Mouse (Mus musculus): ENCODE data around the gene Arrb1.

Gene Arrb1

GRCm38 (mm10) chr7:99538421-99538820 lies 3.2 kb downstream of the Arrb1 start:
- 72% methylated on average over 4 of the region's 4 CpGs for WGBS

GRCm38 (mm10) chr7:99539201-99539891 lies 4.1 kb downstream of the Arrb1 start:
- 35% methylated on average over 8 of the region's 8 CpGs for WGBS

DNA sequence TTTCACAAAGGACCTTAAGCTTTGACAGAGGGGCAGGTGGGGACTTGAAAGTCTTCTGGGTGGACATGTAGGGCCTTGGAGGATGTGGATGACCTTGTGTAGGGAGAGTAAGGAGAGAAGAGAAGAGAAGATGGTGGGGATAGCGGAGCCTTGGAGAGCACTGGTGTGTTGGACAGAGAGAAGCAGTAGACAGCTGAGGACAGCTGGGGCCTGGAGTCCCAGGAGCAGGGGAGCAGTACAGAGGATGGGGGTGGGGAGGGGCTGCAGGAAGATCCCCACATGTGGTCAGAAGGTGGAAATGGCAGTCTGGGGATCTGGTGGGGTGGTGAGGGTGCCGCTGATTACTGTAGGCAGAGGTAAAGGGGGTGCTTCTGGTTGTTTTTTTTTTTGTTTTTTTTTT lies 4.8 kb downstream of the Arrb1 start:
- WGBS: 78% methylated on average over 2 of the region's 2 CpGs

GRCm38 (mm10) chr7:99541204-99541603 lies 5.9 kb downstream of the Arrb1 start:
- WGBS: 66% methylated on average over 5 of the region's 5 CpGs

DNA sequence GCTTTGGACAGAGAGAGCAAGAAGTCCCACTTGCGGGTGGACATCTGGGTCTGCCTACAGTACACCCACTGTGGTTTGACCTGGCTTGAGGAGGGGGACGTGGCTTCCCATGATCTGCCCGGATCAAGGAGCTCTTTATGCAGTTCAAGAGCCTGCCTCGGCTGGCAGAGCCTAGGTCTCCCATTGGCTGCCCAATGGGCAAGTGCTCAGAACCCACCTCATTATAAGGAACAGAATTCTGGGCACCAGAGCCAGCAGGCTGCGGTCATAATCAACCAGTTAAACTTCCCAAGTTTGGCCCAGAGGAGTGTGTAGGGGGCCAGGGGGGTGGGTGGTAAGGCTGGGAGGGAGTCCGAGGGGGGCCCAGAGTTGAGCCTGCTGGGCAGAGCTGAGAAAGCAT lies 9.0 kb downstream of the Arrb1 start:
- WGBS: 54% methylated on average over 6 of the region's 6 CpGs

DNA sequence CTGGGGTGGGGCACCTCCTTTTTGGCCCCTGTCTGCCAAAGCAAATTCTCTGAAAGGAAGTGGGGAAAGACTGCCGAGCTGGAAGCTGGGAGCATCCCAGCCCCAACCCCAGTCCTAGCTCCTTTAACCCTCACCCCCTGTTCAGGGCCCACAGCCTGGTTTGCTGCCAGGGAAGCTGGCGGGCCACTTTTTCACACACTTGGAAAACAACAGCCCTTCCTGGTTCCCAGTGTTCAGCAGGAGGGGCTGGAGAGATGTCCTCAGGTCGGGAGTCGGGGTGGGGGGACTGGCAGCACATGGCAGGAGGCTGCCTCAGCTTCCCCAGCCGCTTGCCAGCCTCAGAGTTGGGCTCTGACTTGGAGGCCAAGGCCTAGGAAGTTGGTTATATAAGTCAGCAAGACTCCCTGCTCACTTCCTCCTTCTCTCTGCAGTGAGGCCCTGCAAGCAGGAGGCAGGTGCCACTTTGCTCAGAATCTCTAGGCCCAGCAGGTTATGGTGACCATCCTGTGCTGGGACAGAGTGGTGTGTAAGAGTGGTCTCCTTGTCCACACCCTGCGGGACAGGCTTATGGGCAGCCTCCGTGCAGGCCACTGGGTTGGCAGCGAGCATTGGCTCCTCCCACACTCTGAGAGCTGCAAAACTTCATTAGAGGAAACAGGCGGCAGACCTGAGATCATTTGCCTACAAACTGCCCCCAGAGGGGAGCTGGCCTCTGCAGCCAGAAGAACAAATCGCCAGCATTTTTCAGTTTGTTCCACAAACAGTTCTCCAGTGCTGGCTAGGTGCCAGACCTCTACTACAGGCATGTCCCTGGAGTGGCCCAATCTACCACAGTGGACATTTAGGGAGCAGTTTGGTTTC lies 10.8 kb downstream of the Arrb1 start:
- WGBS: 24% methylated on average over 10 of the region's 10 CpGs

DNA sequence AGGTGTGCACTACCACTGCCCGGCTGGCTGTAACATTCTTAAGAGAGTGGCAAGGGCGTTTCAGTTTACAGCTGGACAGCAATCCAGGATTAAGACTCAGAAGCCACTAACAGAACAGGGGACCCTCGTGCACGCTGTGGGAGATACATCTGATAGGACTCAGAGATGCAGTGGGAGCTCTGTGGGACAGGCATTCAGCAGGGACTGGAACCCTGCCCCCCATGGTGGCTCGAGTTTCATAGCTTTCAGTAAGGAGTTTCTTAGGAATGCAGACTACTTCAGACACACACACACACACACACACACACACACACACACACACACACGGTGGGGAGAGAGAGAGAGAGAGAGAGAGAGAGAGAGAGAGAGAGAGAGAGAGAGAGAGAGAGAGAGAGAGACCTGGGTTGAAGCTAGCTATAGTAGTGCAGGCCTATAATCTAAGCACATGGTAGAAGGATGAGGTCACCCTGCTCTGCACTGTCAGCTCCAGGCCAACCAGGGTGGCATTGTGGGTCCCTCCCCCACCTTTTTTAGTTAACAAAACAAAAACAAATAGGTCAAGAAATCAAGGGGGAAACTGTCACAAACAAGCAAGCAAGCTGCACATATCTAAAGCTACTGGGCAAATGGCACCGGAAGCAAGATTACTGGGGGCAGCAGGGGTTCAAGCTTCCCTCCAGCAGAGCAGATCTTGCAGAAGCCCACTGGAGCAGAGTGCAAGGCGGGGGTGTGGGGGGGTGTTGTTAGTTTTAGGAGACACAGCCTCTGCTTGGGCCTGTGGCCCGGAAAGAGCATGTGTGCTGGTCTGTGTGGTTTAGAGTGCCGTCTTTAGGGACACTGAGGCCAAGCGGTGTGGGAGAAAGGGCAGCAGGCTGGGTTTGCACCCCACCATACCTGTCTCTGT lies 12.6 kb downstream of the Arrb1 start:
- 68% methylated on average over 10 of the region's 11 CpGs for WGBS

DNA sequence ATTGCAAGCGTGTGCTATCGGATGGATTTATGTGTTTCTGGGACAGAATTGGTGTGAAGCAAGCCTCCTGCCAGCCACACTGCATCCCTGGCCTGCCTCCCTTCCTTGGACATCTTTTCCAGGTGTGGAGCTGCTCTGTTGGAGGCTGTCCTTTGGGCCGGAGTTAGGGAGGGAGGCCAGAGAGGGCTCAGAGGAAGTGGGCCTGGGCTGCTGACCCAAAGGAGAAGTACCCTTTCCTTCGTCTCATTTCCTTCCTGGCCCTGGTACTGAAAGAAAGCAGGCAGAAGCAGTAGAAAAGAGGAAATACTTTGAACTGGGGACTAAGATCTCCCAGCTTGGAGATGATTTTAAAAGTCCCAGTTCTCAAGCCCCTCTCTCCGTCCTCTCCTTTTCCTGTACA lies 14.4 kb downstream of the Arrb1 start:
- WGBS: 79% methylated on average over 5 of the region's 5 CpGs

DNA sequence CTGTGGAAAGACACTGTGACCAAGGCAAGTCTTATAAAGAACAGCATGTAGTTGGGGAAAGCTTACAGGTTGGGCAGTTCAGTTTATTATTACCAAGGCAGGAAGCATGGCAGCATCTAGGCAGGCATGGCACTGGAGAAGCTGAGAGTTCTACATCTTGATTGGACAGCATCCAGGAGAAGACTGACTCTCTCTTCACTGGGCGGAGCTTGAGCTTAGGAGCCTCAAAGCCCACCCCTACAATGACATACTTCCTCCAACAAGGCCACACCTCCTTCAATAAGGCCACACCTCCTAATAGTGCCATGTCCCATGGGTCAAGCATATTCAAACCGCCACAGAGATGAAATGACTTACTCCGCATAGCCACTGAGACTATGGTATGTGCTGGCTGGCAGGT lies 16.4 kb downstream of the Arrb1 start:
- 96% methylated on average over 3 of the region's 3 CpGs for WGBS

GRCm38 (mm10) chr7:99553222-99553884 lies 18.1 kb downstream of the Arrb1 start:
- WGBS: 59% methylated on average over 9 of the region's 9 CpGs

GRCm38 (mm10) chr7:99553885-99554269 lies 18.6 kb downstream of the Arrb1 start:
- WGBS: 64% methylated on average over 4 of the region's 4 CpGs

GRCm38 (mm10) chr7:99555862-99556261 lies 20.6 kb downstream of the Arrb1 start:
- 21% methylated on average over 6 of the region's 6 CpGs for WGBS

GRCm38 (mm10) chr7:99559091-99559490 lies 23.8 kb downstream of the Arrb1 start:
- WGBS: 34% methylated on average over 11 of the region's 11 CpGs

- 19% methylated on average over 5 of the region's 5 CpGs for WGBS
These were observed 27.2 kb downstream of the Arrb1 start for GRCm38 (mm10) chr7:99562478-99562877.

DNA sequence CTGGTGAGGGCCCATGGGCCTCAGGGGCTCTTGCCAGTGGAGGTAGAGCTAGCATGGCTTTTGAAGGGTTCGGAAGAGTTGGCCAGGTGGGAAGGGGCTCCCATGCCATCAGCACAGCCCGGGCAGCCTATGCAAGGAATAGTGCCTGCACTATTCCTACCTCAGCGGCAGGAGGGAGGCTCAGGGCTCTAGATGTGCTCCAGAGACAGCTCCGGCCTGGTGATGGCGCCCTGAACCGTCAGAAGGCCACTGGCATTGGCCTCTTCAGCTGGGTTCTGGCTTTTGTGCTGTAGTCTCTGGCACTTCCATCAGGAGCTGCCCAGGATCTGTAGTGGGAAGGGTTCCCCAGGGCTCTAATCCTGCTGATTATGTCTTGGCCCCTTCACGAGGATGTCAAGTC lies 28.0 kb downstream of the Arrb1 start:
- 75% methylated on average over 7 of the region's 7 CpGs for WGBS

- 53% methylated on average over 8 of the region's 8 CpGs for WGBS
These were observed 30.1 kb downstream of the Arrb1 start for GRCm38 (mm10) chr7:99565325-99565881.

DNA sequence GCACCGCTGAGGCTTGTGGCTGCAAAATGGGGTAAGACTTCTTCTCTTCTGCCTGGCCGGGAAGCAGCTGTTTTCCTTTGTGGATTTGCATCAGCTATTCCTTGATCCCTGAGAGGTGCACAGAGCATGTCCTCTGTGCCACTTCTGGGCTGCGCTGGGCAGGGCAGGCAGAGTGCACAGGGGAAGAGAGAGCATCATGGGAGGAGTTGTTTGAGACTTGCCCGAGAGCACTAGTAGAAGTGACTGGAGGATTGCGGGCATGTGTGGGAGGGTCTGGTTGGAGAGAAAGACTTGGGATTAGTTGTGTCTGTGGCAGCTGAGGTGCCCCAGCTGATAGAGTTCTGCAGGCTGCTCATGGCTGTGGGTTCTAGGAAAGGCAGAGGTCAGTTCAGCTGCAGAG lies 35.4 kb downstream of the Arrb1 start:
- WGBS: 52% methylated on average over 5 of the region's 5 CpGs

DNA sequence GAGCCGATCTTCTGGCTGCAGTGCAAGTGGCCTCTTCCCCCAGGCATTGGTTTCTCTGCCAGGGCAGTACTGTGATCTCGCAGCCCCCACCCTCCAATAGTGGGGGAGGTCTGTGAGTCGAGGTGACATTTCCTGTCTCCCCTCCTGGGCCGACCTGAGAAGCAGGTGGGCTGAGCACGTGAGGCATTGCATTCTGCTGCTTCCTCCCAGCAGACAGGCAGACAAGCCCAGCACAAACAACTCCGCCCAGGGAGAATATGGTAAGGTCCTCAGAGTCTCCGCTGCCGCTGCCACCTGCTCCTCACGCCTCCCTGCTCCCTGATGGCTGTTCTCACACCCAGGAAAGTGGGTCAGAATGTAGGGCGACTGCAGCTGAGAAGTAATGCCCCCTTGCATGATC lies 37.7 kb downstream of the Arrb1 start:
- WGBS: 30% methylated on average over 10 of the region's 10 CpGs

DNA sequence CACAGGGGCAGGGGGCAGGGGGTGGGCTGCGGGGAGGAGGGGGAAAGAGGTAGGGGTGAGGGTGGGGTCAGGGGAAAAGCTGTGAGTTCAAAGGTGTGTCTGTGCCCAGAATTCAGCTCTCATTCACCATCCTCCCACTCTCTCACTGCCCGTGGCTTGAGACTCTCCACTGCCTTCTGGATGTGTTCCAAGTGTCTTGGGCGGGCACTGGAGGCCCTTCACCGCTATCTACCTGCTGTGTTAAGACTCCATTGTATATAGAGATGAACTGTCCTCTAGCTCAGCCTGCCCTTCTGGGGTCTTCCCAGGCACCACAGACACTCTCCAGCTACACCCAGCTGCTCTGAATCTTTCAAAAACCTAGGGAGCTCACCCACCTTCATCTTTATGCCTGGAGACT lies 38.1 kb downstream of the Arrb1 start:
- 50% methylated on average over 4 of the region's 4 CpGs for WGBS

- 73% methylated on average over 3 of the region's 3 CpGs for WGBS
These were observed 43.0 kb downstream of the Arrb1 start for GRCm38 (mm10) chr7:99578246-99578645.

GRCm38 (mm10) chr7:99579491-99580190 lies 44.4 kb downstream of the Arrb1 start:
- WGBS: 31% methylated on average over 16 of the region's 16 CpGs
